Mouse (Mus musculus) fat pad, adult 2 months (tissue): ENCODE measurements around the gene Cldn19.
"Not testable (repeated sequence)": the region's sequence is repeated elsewhere in the genome, so short reads cannot be mapped to it uniquely, and the experiment has no call there.

Source experiments
- DNase-seq: peaks from one replicate; pipeline ENCODE4 v3.0.0-alpha.2; 2011; ENCODE audit warnings: low read depth, low spot score; ENCODE audit errors: extremely low read depth

Gene Cldn19

GRCm38 (mm10) chr4:119252025-119252808, 3.0 kb upstream of the Cldn19 start:
- no peak for DNase-seq

- no peak for DNase-seq
Measured at GRCm38 (mm10) chr4:119254012-119254618, 1.1 kb upstream of the Cldn19 start.

GRCm38 (mm10) chr4:119257083-119257482, 1.9 kb downstream of the Cldn19 start:
- DNase-seq, result no peak

GRCm38 (mm10) chr4:119259344-119260254, 4.4 kb downstream of the Cldn19 start:
- no peak for DNase-seq

- DNase-seq, result no peak
Measured at GRCm38 (mm10) chr4:119261087-119261713, 6.0 kb downstream of the Cldn19 start.

- DNase-seq, result no peak
Measured at GRCm38 (mm10) chr4:119262483-119262882, 7.3 kb downstream of the Cldn19 start.

- no peak for DNase-seq
Measured at GRCm38 (mm10) chr4:119263459-119263858, 8.2 kb downstream of the Cldn19 start.

- no peak for DNase-seq
Measured at GRCm38 (mm10) chr4:119266606-119267005, 11.4 kb downstream of the Cldn19 start.

- no peak for DNase-seq
Measured at GRCm38 (mm10) chr4:119274627-119275026, 19.4 kb downstream of the Cldn19 start.

- no peak for DNase-seq
Measured at GRCm38 (mm10) chr4:119275226-119275625, 20.0 kb downstream of the Cldn19 start.

- no peak for DNase-seq
Measured at GRCm38 (mm10) chr4:119275726-119276125, 20.5 kb downstream of the Cldn19 start.

- not testable (repeated sequence) for DNase-seq
Measured at GRCm38 (mm10) chr4:119278784-119279183, 23.6 kb downstream of the Cldn19 start.

GRCm38 (mm10) chr4:119284861-119285260, 29.6 kb downstream of the Cldn19 start:
- no peak for DNase-seq

GRCm38 (mm10) chr4:119285336-119285735, 30.1 kb downstream of the Cldn19 start:
- DNase-seq, result no peak

- no peak for DNase-seq
Measured at GRCm38 (mm10) chr4:119291921-119292320, 36.7 kb downstream of the Cldn19 start.

- peak; percentile 26 for DNase-seq
Measured at GRCm38 (mm10) chr4:119292771-119293573, 37.8 kb downstream of the Cldn19 start.

GRCm38 (mm10) chr4:119293574-119294258, 38.5 kb downstream of the Cldn19 start:
- DNase-seq, result no peak

- peak; percentile 69 for DNase-seq
Measured at GRCm38 (mm10) chr4:119294415-119295133, 39.4 kb downstream of the Cldn19 start, which contains the start of gene Ybx1. TSS of gene Ybx1 (minus strand) at chr4:119294604.

GRCm38 (mm10) chr4:119295134-119295453, 39.9 kb downstream of the Cldn19 start:
- DNase-seq, result no peak
